Mouse (Mus musculus): ENCODE results near the gene Fbxw7. TPM values are rescaled to one million over a fixed set of nuclear protein-coding genes. Genes with fewer than 3 reads are reported as not detected.

Gene Fbxw7
- polyA plus RNA-seq, 1 experiment, result 34.4 TPM

- Histone ChIP-seq H3K4me1 (ENCODE audit: control insufficient read depth, insufficient read depth, low read length) (no peaks in the 10 kb centered on the region), H3K9me3 (replicated peaks; ENCODE audit: control insufficient read depth, insufficient read depth, low read length, poor library complexity, severe bottlenecking) (no peaks in the 10 kb centered on the region; the same call in 1 of the 2 replicates), H3K27me3 (ENCODE audit: control insufficient read depth, insufficient read depth, low read length, poor library complexity, severe bottlenecking) (no peaks in the 10 kb centered on the region), H3K4me3 (ENCODE audit: low read depth, low read length) (no peak overlapping the region), H3K36me3 (ENCODE audit: control insufficient read depth, insufficient read depth, low read length, poor library complexity, severe bottlenecking) (no peaks in the 10 kb centered on the region), H3K27ac (ENCODE audit: insufficient read depth, low read length) (no peak overlapping the region), H3K9ac (ENCODE audit: low read depth, poor library complexity, severe bottlenecking) (no peak overlapping the region)
- TF ChIP-seq POLR2A (IDR thresholded peaks at IDR 0.05; ENCODE audit: insufficient read depth, low read length), result no peak
- TF ChIP-seq EP300 (IDR thresholded peaks at IDR 0.05; ENCODE audit: insufficient read depth, low read depth, low read length), result no peak
- no peak for TF ChIP-seq CTCF (IDR thresholded peaks at IDR 0.05; ENCODE audit: low read depth, low read length)
Observed at GRCm38 (mm10) chr3:84930683-84931082, 115.6 kb downstream of the Fbxw7 start.

- Histone ChIP-seq H3K27me3 (ENCODE audit: control insufficient read depth, insufficient read depth, low read length, poor library complexity, severe bottlenecking) (no peaks in the 10 kb centered on the region), H3K4me1 (ENCODE audit: control insufficient read depth, insufficient read depth, low read length) (no peaks in the 10 kb centered on the region), H3K9ac (ENCODE audit: low read depth, poor library complexity, severe bottlenecking) (no peak overlapping the region), H3K27ac (ENCODE audit: insufficient read depth, low read length) (no peak overlapping the region), H3K4me3 (ENCODE audit: low read depth, low read length) (no peak overlapping the region), H3K36me3 (ENCODE audit: control insufficient read depth, insufficient read depth, low read length, poor library complexity, severe bottlenecking) (no peaks in the 10 kb centered on the region), H3K9me3 (replicated peaks; ENCODE audit: control insufficient read depth, insufficient read depth, low read length, poor library complexity, severe bottlenecking) (no peaks in the 10 kb centered on the region)
- no peak for TF ChIP-seq EP300 (IDR thresholded peaks at IDR 0.05; ENCODE audit: insufficient read depth, low read depth, low read length)
- no peak for TF ChIP-seq CTCF (IDR thresholded peaks at IDR 0.05; ENCODE audit: low read depth, low read length)
Observed at GRCm38 (mm10) chr3:84935729-84936128, 120.7 kb downstream of the Fbxw7 start.

- no peak overlapping the region for H3K4me3 ChIP-seq (ENCODE audit: low read depth, low read length)
- H3K9ac ChIP-seq (ENCODE audit: low read depth, poor library complexity, severe bottlenecking), result no peak overlapping the region
- no peaks in the 10 kb centered on the region for H3K4me1 ChIP-seq (ENCODE audit: control insufficient read depth, insufficient read depth, low read length)
- no peak overlapping the region for H3K27ac ChIP-seq (ENCODE audit: insufficient read depth, low read length)
- H3K9me3 ChIP-seq (replicated peaks; ENCODE audit: control insufficient read depth, insufficient read depth, low read length, poor library complexity, severe bottlenecking), result no peaks in the 10 kb centered on the region
- H3K27me3 ChIP-seq (ENCODE audit: control insufficient read depth, insufficient read depth, low read length, poor library complexity, severe bottlenecking), result no peaks in the 10 kb centered on the region
- no peak for TF ChIP-seq POLR2A (IDR thresholded peaks at IDR 0.05; ENCODE audit: insufficient read depth, low read length)
- no peak for TF ChIP-seq EP300 (IDR thresholded peaks at IDR 0.05; ENCODE audit: insufficient read depth, low read depth, low read length)
- TF ChIP-seq CTCF (IDR thresholded peaks at IDR 0.05; ENCODE audit: low read depth, low read length), result no peak
- H3K36me3 ChIP-seq (ENCODE audit: control insufficient read depth, insufficient read depth, low read length, poor library complexity, severe bottlenecking), result no peaks in the 10 kb centered on the region
Observed at GRCm38 (mm10) chr3:84936252-84936651, 121.2 kb downstream of the Fbxw7 start.

- no peak overlapping the region for H3K9ac ChIP-seq (ENCODE audit: low read depth, poor library complexity, severe bottlenecking)
- no peaks in the 10 kb centered on the region for H3K27me3 ChIP-seq (ENCODE audit: control insufficient read depth, insufficient read depth, low read length, poor library complexity, severe bottlenecking)
- TF ChIP-seq POLR2A (IDR thresholded peaks at IDR 0.05; ENCODE audit: insufficient read depth, low read length) (no peak), EP300 (IDR thresholded peaks at IDR 0.05; ENCODE audit: insufficient read depth, low read depth, low read length) (no peak), CTCF (IDR thresholded peaks at IDR 0.05; ENCODE audit: low read depth, low read length) (no peak)
- no peaks in the 10 kb centered on the region for H3K36me3 ChIP-seq (ENCODE audit: control insufficient read depth, insufficient read depth, low read length, poor library complexity, severe bottlenecking)
- no peaks in the 10 kb centered on the region for H3K9me3 ChIP-seq (replicated peaks; ENCODE audit: control insufficient read depth, insufficient read depth, low read length, poor library complexity, severe bottlenecking)
- H3K4me3 ChIP-seq (ENCODE audit: low read depth, low read length), result no peak overlapping the region
- no peak overlapping the region for H3K27ac ChIP-seq (ENCODE audit: insufficient read depth, low read length)
- H3K4me1 ChIP-seq (ENCODE audit: control insufficient read depth, insufficient read depth, low read length), result no peaks in the 10 kb centered on the region
Observed at GRCm38 (mm10) chr3:84936956-84937355, 121.9 kb downstream of the Fbxw7 start.

- no peaks in the 10 kb centered on the region for H3K27me3 ChIP-seq (ENCODE audit: control insufficient read depth, insufficient read depth, low read length, poor library complexity, severe bottlenecking)
- H3K9ac ChIP-seq (ENCODE audit: low read depth, poor library complexity, severe bottlenecking), result no peak overlapping the region
- no peak overlapping the region for H3K4me3 ChIP-seq (ENCODE audit: low read depth, low read length)
- no peak overlapping the region for H3K27ac ChIP-seq (ENCODE audit: insufficient read depth, low read length)
- no peaks in the 10 kb centered on the region for H3K36me3 ChIP-seq (ENCODE audit: control insufficient read depth, insufficient read depth, low read length, poor library complexity, severe bottlenecking)
- no peak for TF ChIP-seq EP300 (IDR thresholded peaks at IDR 0.05; ENCODE audit: insufficient read depth, low read depth, low read length)
- TF ChIP-seq CTCF (IDR thresholded peaks at IDR 0.05; ENCODE audit: low read depth, low read length), result no peak
- no peak for TF ChIP-seq POLR2A (IDR thresholded peaks at IDR 0.05; ENCODE audit: insufficient read depth, low read length)
- no peaks in the 10 kb centered on the region for H3K9me3 ChIP-seq (replicated peaks; ENCODE audit: control insufficient read depth, insufficient read depth, low read length, poor library complexity, severe bottlenecking)
- H3K4me1 ChIP-seq (ENCODE audit: control insufficient read depth, insufficient read depth, low read length), result no peaks in the 10 kb centered on the region
Observed at GRCm38 (mm10) chr3:84937360-84938355, 122.6 kb downstream of the Fbxw7 start.

GRCm38 (mm10) chr3:84944933-84945332 is 129.9 kb downstream of the Fbxw7 start:
- TF ChIP-seq POLR2A (IDR thresholded peaks at IDR 0.05; ENCODE audit: insufficient read depth, low read length) (no peak), EP300 (IDR thresholded peaks at IDR 0.05; ENCODE audit: insufficient read depth, low read depth, low read length) (no peak)
- Histone ChIP-seq H3K27me3 (ENCODE audit: control insufficient read depth, insufficient read depth, low read length, poor library complexity, severe bottlenecking) (no peaks in the 10 kb centered on the region), H3K9me3 (replicated peaks; ENCODE audit: control insufficient read depth, insufficient read depth, low read length, poor library complexity, severe bottlenecking) (no peaks in the 10 kb centered on the region), H3K36me3 (ENCODE audit: control insufficient read depth, insufficient read depth, low read length, poor library complexity, severe bottlenecking) (no peaks in the 10 kb centered on the region), H3K27ac (ENCODE audit: insufficient read depth, low read length) (no peak overlapping the region), H3K4me1 (ENCODE audit: control insufficient read depth, insufficient read depth, low read length) (no peaks in the 10 kb centered on the region), H3K9ac (ENCODE audit: low read depth, poor library complexity, severe bottlenecking) (no peak overlapping the region), H3K4me3 (ENCODE audit: low read depth, low read length) (no peak overlapping the region)
